Mouse (Mus musculus): ENCODE results near the gene Syt16.
A peak's percentile ranks its signal among the peaks of the same experiment; 100 is the strongest.

DNA sequence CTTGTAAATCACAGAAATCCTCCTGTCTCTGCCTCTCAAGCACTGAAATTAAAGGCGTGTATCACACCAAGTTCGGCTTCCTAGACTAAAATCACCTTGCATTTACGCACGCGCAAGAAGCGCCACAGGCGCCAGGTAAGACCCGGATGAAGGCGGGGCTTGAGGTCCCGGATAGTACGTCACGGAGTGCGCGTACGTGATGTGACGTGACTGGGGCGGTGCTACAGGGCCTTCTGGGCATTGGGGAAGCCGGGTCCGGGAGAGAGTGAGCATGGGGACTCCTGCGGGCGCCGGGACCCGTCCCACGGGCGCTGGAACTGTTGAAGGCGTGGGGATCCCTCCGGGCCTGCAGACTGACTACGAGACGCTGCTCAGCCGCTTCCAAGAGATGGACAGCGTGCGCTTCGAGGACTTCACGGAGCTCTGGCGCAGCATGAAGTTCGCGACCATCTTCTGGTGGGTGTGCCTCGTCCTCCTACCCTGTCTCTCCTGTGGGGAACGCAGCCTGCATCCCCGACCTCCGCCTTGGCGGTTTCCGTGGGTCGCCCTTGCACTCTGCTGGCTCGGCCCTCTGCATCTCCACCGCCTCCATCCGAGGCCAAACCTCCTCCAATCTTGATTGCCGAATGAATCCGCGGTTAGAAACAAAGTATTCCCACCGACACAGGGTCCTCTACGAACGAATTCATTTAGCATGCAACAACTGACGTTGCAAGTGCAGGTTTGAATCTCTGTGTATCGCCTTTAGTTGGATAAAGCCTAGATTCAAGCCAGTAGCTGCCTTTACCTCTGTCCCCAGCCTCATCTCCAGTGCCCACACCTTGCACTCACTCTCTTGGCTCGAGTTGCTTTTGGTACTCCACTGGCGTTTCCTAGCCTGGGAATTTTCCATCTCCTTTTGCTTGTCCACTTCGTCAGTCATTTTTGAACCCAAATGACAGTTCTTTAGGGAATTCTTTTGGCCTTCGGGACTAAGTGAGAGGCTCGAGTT lies 32.9 kb upstream of the Syt16 start, which contains the start of gene Snapc1:
- TF ChIP-seq POLR2A (IDR thresholded peaks at IDR 0.05; ENCODE audit: low read depth, low read length) (peak; percentile 74), CTCF (IDR thresholded peaks at IDR 0.05; ENCODE audit: borderline replicate concordance, insufficient read depth, low read length) (no peak)

All from embryonic fibroblast, embryonic 13.5 days (primary cell).